Mouse (Mus musculus) liver, embryonic 12.5 days (tissue): ENCODE results near the gene Duoxa1. TPM values are rescaled to one million over a fixed set of nuclear protein-coding genes. Genes with fewer than 3 reads are reported as not detected.
"Not testable (repeated sequence)": the region's sequence is repeated elsewhere in the genome, so short reads cannot be mapped to it uniquely, and the experiment has no call there.

Experiments used
- ATAC-seq: fragments of 200-750 bp; cut with Nextera tagmentation; 2 replicates; pipeline ENCODE4 v1.8.0; 2017; ENCODE audit warnings: moderate number of reproducible peaks, mild to moderate bottlenecking, moderate library complexity
- H3K27ac ChIP-seq: fragments of 300-500 bp; sonication (generic); 2 replicates; pipeline ENCODE4 v1.5.1; 2016; ENCODE audit warnings: mild to moderate bottlenecking
- H3K27me3 ChIP-seq: fragments of 300-500 bp; sonication (generic); replicated peaks from 2 replicates; pipeline ENCODE4 v1.6.1; 2016; ENCODE audit warnings: mild to moderate bottlenecking, moderate library complexity
- H3K36me3 ChIP-seq: fragments of 300-500 bp; sonication (generic); 2 replicates; pipeline ENCODE4 v1.6.1; 2016; ENCODE audit warnings: mild to moderate bottlenecking, moderate library complexity
- H3K4me1 ChIP-seq: fragments of 300-500 bp; sonication (generic); 2 replicates; pipeline ENCODE4 v1.6.1; 2016
- H3K4me2 ChIP-seq: fragments of 300-500 bp; sonication (generic); 2 replicates; pipeline ENCODE4 v1.6.1; 2016; ENCODE audit warnings: mild to moderate bottlenecking, moderate library complexity
- H3K4me3 ChIP-seq: fragments of 300-500 bp; sonication (generic); 2 replicates; pipeline ENCODE4 v1.5.1; 2016; ENCODE audit warnings: mild to moderate bottlenecking, moderate library complexity
- H3K9ac ChIP-seq: fragments of 300-500 bp; sonication (generic); 2 replicates; pipeline ENCODE4 v1.6.1; 2016; ENCODE audit warnings: mild to moderate bottlenecking, moderate library complexity
- H3K9me3 ChIP-seq: fragments of 300-500 bp; sonication (generic); replicated peaks from 2 replicates; pipeline ENCODE4 v1.6.1; 2016; ENCODE audit warnings: mild to moderate bottlenecking, moderate library complexity
- WGBS: fragments of 180-500 bp; shearing (Covaris S2); methylation state at CpG from one replicate; pipeline ENCODE4 v1.1.7; 2016; ENCODE audit not compliant: insufficient replicate concordance; 5-methylcytosine and 5-hydroxymethylcytosine counted together
- polyA plus RNA-seq: library from polyadenylated mRNA; unstranded; fragments of >200 nt; fragmentation: Nextera tagmentation; extraction: Ambion mirVana; gene quantifications from 2 replicates; pipeline ENCODE4 v1.2.1, GENCODE M21; 2016

The Duoxa1 gene
- polyA plus RNA-seq, 1 experiment from 2014 or later, result not detected

DNA sequence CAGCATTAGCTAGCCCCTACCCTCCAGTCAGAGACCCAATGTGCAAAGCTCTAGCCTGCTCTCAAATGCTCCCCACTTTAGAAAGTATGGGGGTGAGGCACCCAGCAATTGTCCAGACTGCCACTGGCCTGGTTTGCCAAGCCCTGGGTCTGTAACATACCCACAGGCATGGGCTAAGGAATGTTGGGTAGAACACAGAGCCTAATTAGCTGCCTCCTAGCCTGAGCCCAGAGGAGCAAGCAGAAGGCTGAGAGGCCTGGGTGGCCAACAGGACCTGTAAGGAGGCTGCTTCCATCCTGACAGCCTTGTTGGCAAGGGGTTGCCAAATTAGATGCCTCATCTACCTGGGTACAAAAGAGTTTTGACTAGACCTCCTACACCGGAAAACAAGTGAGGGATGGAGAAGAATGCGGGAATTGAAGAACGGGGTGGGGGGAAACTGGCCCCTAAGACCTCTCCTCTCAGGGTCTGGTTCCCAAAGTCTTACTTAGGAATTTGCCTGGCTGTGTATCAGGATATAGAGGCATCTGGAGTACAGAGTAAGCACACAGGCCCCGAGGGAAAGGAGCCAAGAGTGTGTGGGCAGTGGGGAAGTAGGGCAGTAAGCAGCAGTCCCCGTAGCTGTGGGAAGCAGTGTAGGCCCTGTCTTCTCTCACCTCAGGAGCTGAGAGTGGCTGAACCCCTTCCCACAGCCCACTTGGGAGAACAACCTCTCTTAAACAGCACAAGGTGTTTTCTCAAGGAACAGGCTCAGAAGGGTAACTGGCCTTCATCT, 37.8 kb upstream of the Duoxa1 start:
- ATAC-seq, result no peak
- Histone ChIP-seq H3K4me1 (peaks cover 30% of the 10 kb centered on the region), H3K27me3 (peaks cover 8% of the 10 kb centered on the region; the same call in 1 of the 2 replicates), H3K4me2 (no peak overlapping the region), H3K4me3 (no peak overlapping the region), H3K9ac (no peak overlapping the region), H3K36me3 (peaks cover 26% of the 10 kb centered on the region), H3K9me3 (no peaks in the 10 kb centered on the region), H3K27ac (no peak overlapping the region)
- WGBS, result 68% methylated on average over 5 of the region's 5 CpGs

DNA sequence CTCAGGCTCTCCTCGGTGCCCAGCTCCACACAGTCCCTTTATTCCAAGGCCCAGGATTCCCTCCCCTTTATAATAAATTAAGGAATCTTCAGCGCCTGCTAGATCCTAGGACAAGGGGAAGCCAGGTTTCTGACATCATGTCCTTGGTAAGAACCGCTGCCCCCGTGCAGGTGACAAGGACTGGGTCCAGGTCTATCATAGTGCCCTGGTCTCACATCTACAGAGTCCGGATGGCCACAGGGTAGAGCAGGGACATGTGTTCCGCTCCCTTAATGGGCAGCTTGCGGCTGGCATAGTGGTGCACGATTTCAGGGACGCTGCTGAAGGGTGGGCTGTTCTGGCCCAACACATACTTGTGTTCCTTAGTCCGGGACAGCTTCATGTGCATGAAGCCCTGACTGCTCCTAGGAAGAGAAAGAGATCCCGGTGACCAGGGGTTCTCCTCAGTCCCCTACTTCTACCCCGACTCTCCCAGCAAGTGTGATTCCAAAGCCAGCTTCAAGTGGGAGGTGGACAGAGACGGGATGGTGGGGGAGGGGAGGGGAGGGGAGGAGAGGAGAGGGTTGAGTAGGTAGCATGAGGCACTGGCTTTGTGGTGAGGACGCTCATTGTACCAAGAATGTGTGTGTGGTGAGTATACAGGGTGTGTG, 35.7 kb upstream of the Duoxa1 start:
- Histone ChIP-seq H3K9me3 (no peaks in the 10 kb centered on the region), H3K4me3 (peak overlapping the region; percentile 73), H3K4me1 (peaks cover 30% of the 10 kb centered on the region), H3K9ac (peak overlapping the region; percentile 79), H3K27ac (peak overlapping the region; percentile 88), H3K4me2 (peak overlapping the region; percentile 95), H3K27me3 (peaks cover 13% of the 10 kb centered on the region; the same call in 1 of the 2 replicates), H3K36me3 (peaks cover 15% of the 10 kb centered on the region)
- WGBS, result 17% methylated on average over 14 of the region's 14 CpGs
- ATAC-seq, result peak; percentile 68

DNA sequence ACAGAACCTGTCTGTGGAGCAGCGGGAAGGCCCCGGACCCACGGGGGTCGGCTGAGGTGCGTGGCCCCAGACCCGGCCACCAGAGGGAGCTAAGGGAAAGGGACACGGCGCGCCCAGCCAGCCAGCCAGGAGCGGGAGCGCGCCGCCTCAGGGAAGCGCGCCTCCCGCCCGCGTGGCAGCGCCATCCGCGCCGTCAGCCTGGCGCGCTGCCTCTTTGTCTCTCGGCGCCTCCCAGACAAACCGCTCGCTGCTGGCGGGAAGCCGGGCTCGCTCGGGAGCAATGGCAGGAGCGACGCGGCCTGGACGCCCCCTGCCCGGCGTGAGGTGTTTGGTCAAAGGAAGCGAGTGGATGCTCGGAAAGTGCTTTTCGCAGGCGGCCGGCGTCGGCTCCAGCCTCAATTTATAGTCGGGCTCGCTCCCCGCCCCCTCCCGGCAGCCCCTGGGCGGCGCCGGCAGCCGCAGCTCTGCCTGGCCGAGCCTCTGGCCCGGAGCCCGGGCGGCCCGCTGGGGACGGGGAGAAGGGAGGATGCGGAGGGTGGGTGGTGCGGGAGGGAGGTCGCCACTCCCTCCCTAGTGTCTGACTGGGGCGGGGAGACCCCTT, 35.1 kb upstream of the Duoxa1 start:
- WGBS, result under 1% methylated on average over 56 of the region's 63 CpGs
- Histone ChIP-seq H3K36me3 (peaks cover 9% of the 10 kb centered on the region), H3K27me3 (peaks cover 18% of the 10 kb centered on the region), H3K9ac (peak overlapping the region; percentile 79), H3K9me3 (no peaks in the 10 kb centered on the region), H3K27ac (peak overlapping the region; percentile 88), H3K4me1 (peaks cover 25% of the 10 kb centered on the region), H3K4me2 (peak overlapping the region; percentile 95), H3K4me3 (peak overlapping the region; percentile 73)
- ATAC-seq, result peak; percentile 88

DNA sequence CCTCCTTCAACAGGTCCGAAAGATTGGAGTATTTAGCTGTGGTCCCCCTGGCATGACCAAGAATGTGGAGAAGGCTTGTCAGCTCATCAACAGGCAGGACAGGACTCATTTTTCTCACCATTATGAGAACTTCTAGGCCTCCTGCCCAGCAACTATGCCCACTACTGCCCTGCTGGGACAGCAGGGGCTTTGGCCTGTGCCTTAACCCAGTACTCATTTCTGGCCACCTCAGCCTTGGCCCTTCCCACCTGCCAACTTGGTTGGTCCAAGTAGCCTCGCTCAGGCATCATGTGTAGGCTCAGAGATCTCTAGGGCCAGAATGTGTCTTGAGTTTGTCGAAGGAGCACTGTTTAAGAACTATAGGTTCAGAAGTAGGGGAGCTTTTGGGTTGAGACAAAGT, 33.7 kb upstream of the Duoxa1 start:
- no peak overlapping the region for H3K27ac ChIP-seq
- ATAC-seq, result no peak
- H3K9me3 ChIP-seq, result no peaks in the 10 kb centered on the region
- H3K4me3 ChIP-seq, result no peak overlapping the region
- no peaks in the 10 kb centered on the region for H3K36me3 ChIP-seq
- H3K27me3 ChIP-seq, result peaks cover 18% of the 10 kb centered on the region
- H3K9ac ChIP-seq, result no peak overlapping the region
- peaks cover 25% of the 10 kb centered on the region for H3K4me1 ChIP-seq
- H3K4me2 ChIP-seq, result no peak overlapping the region
- WGBS, result 73% methylated on average over 3 of the region's 3 CpGs

DNA sequence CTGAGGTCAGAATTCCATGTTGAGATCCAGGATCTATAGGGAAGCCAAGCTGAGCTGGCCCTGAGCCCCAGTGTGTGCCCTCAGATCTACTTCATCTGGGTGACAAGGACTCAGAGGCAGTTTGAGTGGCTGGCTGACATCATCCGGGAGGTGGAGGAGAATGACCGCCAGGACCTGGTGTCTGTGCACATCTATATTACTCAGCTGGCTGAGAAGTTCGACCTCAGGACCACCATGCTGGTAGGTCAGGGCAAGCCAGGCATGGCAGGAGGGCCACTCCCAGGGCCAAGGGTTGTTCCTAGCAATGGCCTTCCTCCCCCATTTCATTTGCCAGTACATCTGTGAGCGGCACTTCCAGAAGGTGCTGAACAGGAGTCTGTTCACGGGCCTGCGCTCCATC, 32.6 kb upstream of the Duoxa1 start:
- not testable (repeated sequence) for H3K4me3 ChIP-seq, H3K4me2 ChIP-seq, H3K36me3 ChIP-seq, H3K9me3 ChIP-seq, H3K9ac ChIP-seq, H3K27ac ChIP-seq, ATAC-seq
- 80% methylated on average over 6 of the region's 6 CpGs for WGBS
- peaks cover 18% of the 10 kb centered on the region for H3K27me3 ChIP-seq
- H3K4me1 ChIP-seq, result peaks cover 25% of the 10 kb centered on the region

DNA sequence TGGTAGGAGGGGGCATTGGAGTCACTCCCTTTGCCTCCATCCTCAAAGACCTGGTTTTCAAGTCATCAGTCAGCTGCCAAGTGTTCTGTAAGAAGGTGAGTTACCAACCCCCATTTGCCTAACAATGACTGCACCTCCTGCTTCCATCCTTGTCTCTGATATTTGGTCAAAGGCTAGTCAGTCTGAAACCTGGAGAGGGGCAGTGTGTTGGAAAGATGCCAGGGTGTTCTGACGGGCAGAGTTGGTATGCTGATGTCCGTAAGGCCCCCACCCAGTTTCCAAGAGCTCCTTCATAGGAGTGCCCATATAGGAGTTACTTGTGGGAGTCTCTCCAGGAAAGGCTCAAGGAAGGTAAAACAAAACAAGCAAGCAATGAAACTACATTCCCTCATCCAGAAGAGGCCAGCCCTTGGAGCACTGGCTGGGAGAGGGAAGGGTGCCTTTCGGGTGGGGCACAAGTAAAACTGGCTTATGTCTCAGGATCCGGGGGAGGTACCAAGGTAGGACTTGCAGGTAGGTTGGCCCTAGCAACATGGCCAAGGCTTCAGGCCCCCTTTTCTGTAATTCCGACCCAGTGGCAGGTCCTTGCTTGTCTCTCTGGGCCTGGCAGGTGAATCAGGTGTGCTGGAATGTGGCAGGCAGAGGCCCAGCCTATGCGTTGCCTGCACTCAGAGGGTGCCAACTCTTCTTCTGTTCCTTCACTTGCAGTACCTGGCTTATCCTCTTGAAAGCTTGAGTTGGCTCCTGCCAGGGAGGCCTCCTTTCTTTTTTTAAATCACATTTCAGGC, 31.8 kb upstream of the Duoxa1 start:
- Histone ChIP-seq H3K4me3 (no peak overlapping the region), H3K4me2 (no peak overlapping the region), H3K9ac (no peak overlapping the region), H3K36me3 (no peaks in the 10 kb centered on the region), H3K4me1 (peaks cover 22% of the 10 kb centered on the region), H3K27me3 (peaks cover 18% of the 10 kb centered on the region), H3K9me3 (no peaks in the 10 kb centered on the region), H3K27ac (no peak overlapping the region)
- WGBS, result 72% methylated on average over 6 of the region's 6 CpGs
- ATAC-seq, result no peak

DNA sequence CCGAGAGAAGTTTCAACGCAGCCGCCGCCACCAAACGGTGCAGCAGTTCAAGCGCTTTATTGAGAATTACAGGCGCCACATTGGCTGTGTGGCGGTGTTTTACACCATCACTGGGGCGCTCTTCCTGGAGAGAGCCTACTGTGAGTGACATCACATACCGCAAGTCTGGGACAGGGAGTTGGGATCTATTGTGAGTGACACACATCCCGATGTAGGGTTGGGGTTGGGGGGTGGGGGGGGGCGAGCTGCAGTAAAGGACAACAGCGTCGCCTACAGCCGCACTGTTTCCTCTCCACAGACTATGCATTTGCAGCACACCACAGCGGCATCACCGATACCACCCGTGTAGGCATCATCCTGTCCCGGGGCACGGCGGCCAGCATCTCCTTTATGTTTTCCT, 23.8 kb upstream of the Duoxa1 start:
- WGBS, result 45% methylated on average over 21 of the region's 21 CpGs

DNA sequence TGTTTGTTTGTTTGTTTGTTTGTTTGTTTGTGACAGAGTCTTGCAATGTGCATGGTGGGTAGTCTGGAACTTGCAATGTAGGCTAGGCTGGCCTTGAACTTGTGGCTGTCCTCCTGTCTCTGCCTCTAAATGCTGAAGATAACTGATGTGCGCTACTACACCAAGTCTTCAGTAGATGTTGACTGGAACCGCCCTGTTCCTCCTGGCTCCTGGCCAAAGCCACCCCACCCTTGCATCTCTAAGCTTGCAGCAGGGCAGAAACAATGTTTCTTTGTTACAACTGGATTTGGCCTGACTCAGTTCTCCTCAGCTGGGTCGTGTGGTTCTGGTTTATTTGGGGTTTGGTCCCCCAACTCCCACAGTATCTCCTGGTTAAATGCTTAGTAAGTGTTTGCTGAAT, 20.6 kb upstream of the Duoxa1 start:
- no peak overlapping the region for H3K4me2 ChIP-seq
- 54% methylated on average over 3 of the region's 3 CpGs for WGBS
- no peak for ATAC-seq

More for the DNA sequence above, 23.8 kb upstream of the Duoxa1 start:
- Histone ChIP-seq H3K9ac (no peak overlapping the region), H3K27me3 (peaks cover 46% of the 10 kb centered on the region), H3K27ac (no peak overlapping the region), H3K4me2 (no peak overlapping the region), H3K4me3 (no peak overlapping the region), H3K9me3 (no peaks in the 10 kb centered on the region), H3K4me1 (no peaks in the 10 kb centered on the region), H3K36me3 (no peaks in the 10 kb centered on the region)
- ATAC-seq, result no peak

DNA sequence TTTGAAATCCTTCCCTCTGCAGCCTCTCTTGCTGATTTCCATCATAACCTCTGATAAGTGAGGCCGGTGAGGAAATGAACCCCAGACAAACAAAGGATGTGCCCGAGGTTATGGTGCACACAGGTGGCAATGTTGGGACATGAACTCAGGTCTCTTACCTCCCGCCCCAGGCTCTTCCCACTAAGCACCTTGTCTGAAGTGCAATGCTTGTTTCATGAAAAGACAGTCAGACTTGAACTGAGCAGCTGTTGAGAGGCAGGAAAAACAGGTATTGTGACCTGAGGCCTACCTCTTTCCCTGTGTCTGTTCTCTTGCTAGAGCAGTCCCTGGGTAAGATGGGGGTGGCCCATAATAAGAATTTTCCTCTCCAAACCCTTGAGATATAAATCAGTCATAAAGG, 18.7 kb upstream of the Duoxa1 start:
- no peak overlapping the region for H3K9ac ChIP-seq
- no peaks in the 10 kb centered on the region for H3K9me3 ChIP-seq
- 75% methylated on average over 3 of the region's 3 CpGs for WGBS
- H3K4me1 ChIP-seq, result no peaks in the 10 kb centered on the region
- H3K27me3 ChIP-seq, result peaks cover 26% of the 10 kb centered on the region
- H3K36me3 ChIP-seq, result no peaks in the 10 kb centered on the region
- H3K4me2 ChIP-seq, result no peak overlapping the region
- ATAC-seq, result no peak
- no peak overlapping the region for H3K4me3 ChIP-seq
- no peak overlapping the region for H3K27ac ChIP-seq

More for the DNA sequence above, 20.6 kb upstream of the Duoxa1 start:
- Histone ChIP-seq H3K36me3 (no peaks in the 10 kb centered on the region), H3K27ac (no peak overlapping the region), H3K27me3 (peaks cover 37% of the 10 kb centered on the region), H3K9me3 (no peaks in the 10 kb centered on the region), H3K9ac (no peak overlapping the region), H3K4me3 (no peak overlapping the region), H3K4me1 (no peaks in the 10 kb centered on the region)

DNA sequence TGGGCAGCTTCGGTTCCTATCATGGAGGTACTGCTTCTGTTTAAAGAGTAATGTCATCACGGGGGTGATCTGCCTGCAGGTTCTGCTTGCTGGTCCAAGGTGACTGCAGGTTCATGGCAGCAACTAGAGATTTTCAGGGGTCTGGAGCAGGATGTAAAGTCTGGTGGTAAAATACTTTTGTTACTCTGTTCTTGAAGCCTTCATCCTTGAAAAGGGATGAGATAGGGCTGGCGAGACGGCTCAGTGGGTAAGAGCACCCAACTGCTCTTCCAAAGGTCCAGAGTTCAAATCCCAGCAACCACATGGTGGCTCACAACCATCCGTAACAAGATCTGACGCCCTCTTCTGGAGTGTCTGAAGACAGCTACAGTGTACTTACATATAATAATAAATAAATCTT, 16.8 kb upstream of the Duoxa1 start:
- H3K4me2 ChIP-seq, ATAC-seq, H3K9ac ChIP-seq, H3K4me3 ChIP-seq, H3K36me3 ChIP-seq, H3K27ac ChIP-seq, H3K4me1 ChIP-seq, H3K9me3 ChIP-seq, H3K27me3 ChIP-seq: not testable (repeated sequence)
- WGBS, result 63% methylated on average over 6 of the region's 6 CpGs

DNA sequence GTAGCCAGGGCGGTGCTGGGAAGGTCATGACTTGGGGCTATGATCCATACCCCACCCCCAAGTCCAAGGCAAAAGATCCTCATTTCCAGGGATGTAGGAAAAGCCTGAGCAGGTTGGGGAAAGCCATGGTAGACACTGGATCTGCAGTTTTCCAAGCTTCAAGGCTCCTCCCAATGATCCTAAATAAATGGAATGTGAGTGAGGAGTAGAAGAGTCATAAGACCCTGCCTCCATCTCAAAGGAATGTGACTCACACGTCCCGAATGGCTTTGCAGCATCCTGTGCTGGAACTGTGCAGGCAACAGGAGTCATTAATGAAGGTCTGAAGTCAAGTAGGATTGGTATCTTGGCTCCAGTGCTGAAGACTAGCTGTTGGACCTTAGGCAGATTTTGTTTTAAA, 14.5 kb upstream of the Duoxa1 start:
- H3K4me2 ChIP-seq, result no peak overlapping the region
- no peak overlapping the region for H3K27ac ChIP-seq
- H3K4me3 ChIP-seq, result no peak overlapping the region
- ATAC-seq, result no peak
- H3K27me3 ChIP-seq, result peaks cover 7% of the 10 kb centered on the region; the same call in 1 of the 2 replicates
- H3K36me3 ChIP-seq, result no peaks in the 10 kb centered on the region
- no peak overlapping the region for H3K9ac ChIP-seq
- no peaks in the 10 kb centered on the region for H3K9me3 ChIP-seq
- no peaks in the 10 kb centered on the region for H3K4me1 ChIP-seq
- 67% methylated on average over 3 of the region's 3 CpGs for WGBS
